Mouse (Mus musculus) gastrocnemius, adult 2 months (tissue): ENCODE data around the gene Dusp27. TPM values are rescaled to one million over a fixed set of nuclear protein-coding genes. Genes with fewer than 3 reads are reported as not detected.

Source experiments
- DNase-seq: peaks from one replicate; pipeline ENCODE4 v3.0.0; 2022
- H3K27ac ChIP-seq: fragments of 200-600 bp; 2 replicates; pipeline ENCODE4 v1.8.1; 2022; ENCODE audit warnings: mild to moderate bottlenecking
- H3K4me3 ChIP-seq: fragments of 200-600 bp; 2 replicates; pipeline ENCODE4 v1.8.1; 2022; ENCODE audit warnings: mild to moderate bottlenecking, moderate library complexity
- CTCF ChIP-seq: fragments of 200-600 bp; IDR thresholded peaks from 2 replicates; pipeline ENCODE4 v1.8.1; 2022; ENCODE audit warnings: antibody characterized with exemption, mild to moderate bottlenecking, moderate library complexity
- intact Hi-C: fragments of 180-260 bp; cut with DNase I; formaldehyde crosslinking; loops from one replicate; pipeline ENCODE4 v1.15.1; 2025
- long read RNA-seq, 2 experiments: library from polyadenylated mRNA; stranded (forward); transcript quantifications; one replicate each; pipeline ENCODE4 v2.0.0; 2021
- total RNA-seq, 2 experiments: library from RNA; stranded (reverse); gene quantifications; 2 replicates each; pipeline ENCODE4 v1.2.3; 2021

Dusp27 gene
- 10 to 100 TPM; 68.9 to 69.3 TPM for total RNA-seq
- long read RNA-seq, experiment 1, full-length matches to known transcripts: 117 of 149 reads
- long read RNA-seq, experiment 1, partial matches to known transcripts: 20 of 149 reads
- long read RNA-seq, experiment 1, other reads (novel, unspliced or antisense): 12 of 149 reads
- long read RNA-seq, experiment 2, full-length matches to known transcripts: 130 of 152 reads
- long read RNA-seq, experiment 2, partial matches to known transcripts: 2 of 152 reads
- long read RNA-seq, experiment 2, other reads (novel, unspliced or antisense): 20 of 152 reads

- Histone ChIP-seq H3K27ac (peak within 1 kb of the TSS; percentile 96), H3K4me3 (peak within 1 kb of the TSS; percentile 76)
- DNase-seq: peak; percentile 52
- TF ChIP-seq CTCF: no peak
- intact Hi-C loops: loop anchor here (5.0 kb wide), 1 partner anchor 125 kb away; the partner anchor contains the start of gene Pou2f1
These were observed at the start of gene Dusp27 for GRCm38 (mm10) chr1:166127719-166128118. Gene Dusp27, minus strand, starts transcription at chr1:166127922.

GRCm38 (mm10) chr1:166173621-166174020, 45.9 kb upstream of the Dusp27 start:
- Histone ChIP-seq H3K27ac (no peak overlapping the region), H3K4me3 (no peak overlapping the region)
- intact Hi-C loops: no loop called here
- DNase-seq: no peak
- TF ChIP-seq CTCF: no peak

GRCm38 (mm10) chr1:166172992-166173391, 45.3 kb upstream of the Dusp27 start:
- Histone ChIP-seq H3K4me3 (no peak overlapping the region), H3K27ac (no peak overlapping the region)
- intact Hi-C loops: no loop called here
- no peak for TF ChIP-seq CTCF
- DNase-seq: no peak

GRCm38 (mm10) chr1:166170852-166171251, 43.1 kb upstream of the Dusp27 start:
- no peak overlapping the region for H3K4me3 ChIP-seq
- intact Hi-C loops: no loop called here
- TF ChIP-seq CTCF: no peak
- H3K27ac ChIP-seq: no peak overlapping the region
- DNase-seq: no peak

GRCm38 (mm10) chr1:166169713-166170112, 42.0 kb upstream of the Dusp27 start:
- Histone ChIP-seq H3K27ac (no peak overlapping the region), H3K4me3 (no peak overlapping the region)
- no peak for TF ChIP-seq CTCF
- intact Hi-C loops: no loop called here
- DNase-seq: no peak

GRCm38 (mm10) chr1:166168017-166168416, 40.3 kb upstream of the Dusp27 start:
- no peak for TF ChIP-seq CTCF
- no peak overlapping the region for H3K27ac ChIP-seq
- no peak overlapping the region for H3K4me3 ChIP-seq
- DNase-seq: no peak
- intact Hi-C loops: no loop called here

- intact Hi-C loops: no loop called here
- H3K27ac ChIP-seq: no peak overlapping the region
- no peak for DNase-seq
- H3K4me3 ChIP-seq: no peak overlapping the region
- TF ChIP-seq CTCF: no peak
These were observed 39.7 kb upstream of the Dusp27 start for GRCm38 (mm10) chr1:166167405-166167804.

- no peak for DNase-seq
- H3K4me3 ChIP-seq: no peak overlapping the region
- no peak overlapping the region for H3K27ac ChIP-seq
- intact Hi-C loops: no loop called here
- TF ChIP-seq CTCF: no peak
These were observed 37.4 kb upstream of the Dusp27 start for GRCm38 (mm10) chr1:166165159-166165558.

- Histone ChIP-seq H3K4me3 (no peak overlapping the region), H3K27ac (no peak overlapping the region)
- intact Hi-C loops: loop anchor here (5.0 kb wide), 1 partner anchor 88 kb away; the partner anchor contains the start of gene Ildr2
- TF ChIP-seq CTCF: no peak
- no peak for DNase-seq
These were observed 36.9 kb upstream of the Dusp27 start for GRCm38 (mm10) chr1:166164580-166164979.

GRCm38 (mm10) chr1:166160569-166161445, 33.1 kb upstream of the Dusp27 start:
- Histone ChIP-seq H3K27ac (no peak overlapping the region), H3K4me3 (no peak overlapping the region)
- DNase-seq: peak; percentile 77
- intact Hi-C loops: loop anchor here (2.0 to 5.0 kb wide), 3 partner anchors 91 to 200 kb away; partner anchors contain the start of gene Ildr2
- TF ChIP-seq CTCF: peak; percentile 94

GRCm38 (mm10) chr1:166160111-166160510, 32.4 kb upstream of the Dusp27 start:
- no peak overlapping the region for H3K27ac ChIP-seq
- no peak overlapping the region for H3K4me3 ChIP-seq
- no peak for TF ChIP-seq CTCF
- intact Hi-C loops: loop anchor here (2.0 to 5.0 kb wide), 3 partner anchors 92 to 201 kb away; partner anchors contain the start of gene Ildr2
- DNase-seq: no peak

GRCm38 (mm10) chr1:166158664-166159063, 30.9 kb upstream of the Dusp27 start:
- no peak for DNase-seq
- intact Hi-C loops: no loop called here
- TF ChIP-seq CTCF: no peak

GRCm38 (mm10) chr1:166157712-166158111, 30.0 kb upstream of the Dusp27 start:
- DNase-seq: no peak
- no peak for TF ChIP-seq CTCF
- H3K27ac ChIP-seq: no peak overlapping the region
- no peak overlapping the region for H3K4me3 ChIP-seq
- intact Hi-C loops: no loop called here

More at GRCm38 (mm10) chr1:166158664-166159063, 30.9 kb upstream of the Dusp27 start:
- Histone ChIP-seq H3K4me3 (no peak overlapping the region), H3K27ac (no peak overlapping the region)
